Mouse (Mus musculus) ovary, adult 2 months (tissue): ENCODE results near the gene Tbc1d21. TPM values are rescaled to one million over a fixed set of nuclear protein-coding genes. Genes with fewer than 3 reads are reported as not detected.

ENCODE experiments used
- polyA plus RNA-seq: library from polyadenylated mRNA; depleted of rRNA; stranded (reverse); fragments of >200 nt; gene quantifications from 2 replicates; pipeline ENCODE4 v1.2.3, GENCODE M21; 2012; rRNA removed

Gene Tbc1d21
- polyA plus RNA-seq, result not detected in 2 replicates

GRCm38 (mm10) chr9:58370355-58370754, at the start of gene Tbc1d21:
Tbc1d21 (minus strand) TSS chr9:58370455.

GRCm38 (mm10) chr9:58312944-58313359, 57.3 kb downstream of the Tbc1d21 start, which contains the start of gene Loxl1:
Loxl1 (minus strand) TSS chr9:58313186.

Other genes starting within 250 kb of the Tbc1d21 start
- gene Islr, start 166.1 kb downstream of the Tbc1d21 start, polyA plus RNA-seq, result 249 and 303 TPM in 2 replicates
- 1.5 and 3.1 TPM in 2 replicates for gene Islr2, start 166.1 kb downstream of the Tbc1d21 start, polyA plus RNA-seq
- gene Pml, start 120.7 kb downstream of the Tbc1d21 start, polyA plus RNA-seq, result 31.3 and 34.5 TPM in 2 replicates
- gene Stoml1, start 117.3 kb downstream of the Tbc1d21 start, polyA plus RNA-seq, result 53.4 and 55.8 TPM in 2 replicates
- gene Loxl1, start 57.3 kb downstream of the Tbc1d21 start, polyA plus RNA-seq, result 167 and 204 TPM in 2 replicates
- gene Insyn1, start 118.1 kb upstream of the Tbc1d21 start, polyA plus RNA-seq, result 10.7 and 13.8 TPM in 2 replicates
- 17.7 and 19.8 TPM in 2 replicates for gene Cd276, start 185.0 kb upstream of the Tbc1d21 start, polyA plus RNA-seq
- 284 and 445 TPM in 2 replicates for gene Nptn, start 211.8 kb upstream of the Tbc1d21 start, polyA plus RNA-seq